Mouse (Mus musculus): ENCODE measurements around the gene Raet1e. TPM values are rescaled to one million over a fixed set of nuclear protein-coding genes. Genes with fewer than 3 reads are reported as not detected.
"Not testable (repeated sequence)": the region's sequence is repeated elsewhere in the genome, so short reads cannot be mapped to it uniquely, and the experiment has no call there.

Gene Raet1e
- total and polyA plus RNA-seq, 2 experiments from 2014 or later = 1.1 TPM; not detected in 1

GRCm38 (mm10) chr10:22357373-22357772 lies 199.0 kb downstream of the Raet1e start:
- ATAC-seq (ENCODE audit: insufficient read depth, low read depth); DNase-seq (ENCODE audit: low spot score); H3K4me3 ChIP-seq (ENCODE audit: low read depth, low read length); H3K9me3 ChIP-seq (replicated peaks; ENCODE audit: control insufficient read depth, low read length); H3K4me1 ChIP-seq (ENCODE audit: control insufficient read depth, insufficient read depth); H3K4me2 ChIP-seq (ENCODE audit: low read depth, low read length); H3K27me3 ChIP-seq (ENCODE audit: control insufficient read depth, insufficient read depth, low read length); H3K27ac ChIP-seq (ENCODE audit: low read depth); H3K9ac ChIP-seq (replicated peaks; ENCODE audit: low read depth, low read length); H3K36me3 ChIP-seq (replicated peaks; ENCODE audit: control insufficient read depth, insufficient read depth, low read length): not testable (repeated sequence)
- 65% methylated on average over 1 of the region's 1 CpGs for WGBS

DNA sequence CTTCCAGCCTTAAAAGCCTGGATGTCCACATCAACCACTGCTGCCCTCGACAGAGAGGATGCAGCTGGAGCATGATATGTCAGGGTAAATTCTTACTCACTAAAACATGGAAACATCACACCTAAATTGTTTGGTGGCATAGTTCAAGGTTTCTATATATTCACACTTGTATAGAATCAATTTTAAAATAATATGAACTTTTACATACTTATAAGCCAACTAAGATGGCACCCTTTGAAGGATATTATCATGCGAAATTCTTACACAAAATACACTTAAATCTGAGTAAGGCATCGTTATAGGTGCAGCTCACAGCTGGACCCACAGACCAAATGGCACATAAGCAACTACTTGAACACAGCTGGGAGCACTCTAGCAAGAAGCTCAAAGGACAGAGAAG lies 201.9 kb downstream of the Raet1e start, which contains the start of gene Raet1d:
Gene Raet1d, plus strand, starts transcription at position 301 of the 400 bp plus-strand sequence.
- not testable (repeated sequence) for DNase-seq (ENCODE audit: low spot score); ATAC-seq (ENCODE audit: insufficient read depth, low read depth)
- 72% methylated on average over 3 of the region's 3 CpGs for WGBS

DNA sequence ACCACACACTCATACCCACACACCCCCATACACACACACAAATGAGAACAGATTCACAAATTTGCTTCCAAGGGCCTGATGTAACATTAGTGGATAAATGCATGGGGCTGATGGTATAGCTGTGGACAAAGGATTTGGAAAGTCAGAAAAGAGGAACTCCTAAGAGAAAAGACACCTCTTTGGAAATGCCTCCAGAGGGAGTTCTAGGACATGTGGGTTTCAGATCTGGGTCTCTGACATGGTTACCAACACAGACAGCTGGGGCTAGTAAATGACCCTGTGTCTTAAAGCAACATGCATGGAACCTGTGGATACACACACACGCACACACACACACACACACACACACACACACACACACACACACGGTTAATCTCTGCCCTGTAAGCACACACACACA lies 202.6 kb downstream of the Raet1e start:
- 42% methylated on average over 2 of the region's 2 CpGs for WGBS
- H3K4me1 ChIP-seq (ENCODE audit: control insufficient read depth, insufficient read depth); H3K9me3 ChIP-seq (replicated peaks; ENCODE audit: control insufficient read depth, low read length); H3K27ac ChIP-seq (ENCODE audit: low read depth); H3K27me3 ChIP-seq (ENCODE audit: control insufficient read depth, insufficient read depth, low read length); H3K4me3 ChIP-seq (ENCODE audit: low read depth, low read length); ATAC-seq (ENCODE audit: insufficient read depth, low read depth); H3K9ac ChIP-seq (replicated peaks; ENCODE audit: low read depth, low read length); H3K36me3 ChIP-seq (replicated peaks; ENCODE audit: control insufficient read depth, insufficient read depth, low read length); H3K4me2 ChIP-seq (ENCODE audit: low read depth, low read length); DNase-seq (ENCODE audit: low spot score): not testable (repeated sequence)

More for the DNA sequence above, 201.9 kb downstream of the Raet1e start, which contains the start of gene Raet1d:
- H3K27ac ChIP-seq (ENCODE audit: low read depth); H3K4me3 ChIP-seq (ENCODE audit: low read depth, low read length); H3K36me3 ChIP-seq (replicated peaks; ENCODE audit: control insufficient read depth, insufficient read depth, low read length); H3K4me1 ChIP-seq (ENCODE audit: control insufficient read depth, insufficient read depth); H3K4me2 ChIP-seq (ENCODE audit: low read depth, low read length); H3K9me3 ChIP-seq (replicated peaks; ENCODE audit: control insufficient read depth, low read length); H3K27me3 ChIP-seq (ENCODE audit: control insufficient read depth, insufficient read depth, low read length); H3K9ac ChIP-seq (replicated peaks; ENCODE audit: low read depth, low read length): not testable (repeated sequence)

DNA sequence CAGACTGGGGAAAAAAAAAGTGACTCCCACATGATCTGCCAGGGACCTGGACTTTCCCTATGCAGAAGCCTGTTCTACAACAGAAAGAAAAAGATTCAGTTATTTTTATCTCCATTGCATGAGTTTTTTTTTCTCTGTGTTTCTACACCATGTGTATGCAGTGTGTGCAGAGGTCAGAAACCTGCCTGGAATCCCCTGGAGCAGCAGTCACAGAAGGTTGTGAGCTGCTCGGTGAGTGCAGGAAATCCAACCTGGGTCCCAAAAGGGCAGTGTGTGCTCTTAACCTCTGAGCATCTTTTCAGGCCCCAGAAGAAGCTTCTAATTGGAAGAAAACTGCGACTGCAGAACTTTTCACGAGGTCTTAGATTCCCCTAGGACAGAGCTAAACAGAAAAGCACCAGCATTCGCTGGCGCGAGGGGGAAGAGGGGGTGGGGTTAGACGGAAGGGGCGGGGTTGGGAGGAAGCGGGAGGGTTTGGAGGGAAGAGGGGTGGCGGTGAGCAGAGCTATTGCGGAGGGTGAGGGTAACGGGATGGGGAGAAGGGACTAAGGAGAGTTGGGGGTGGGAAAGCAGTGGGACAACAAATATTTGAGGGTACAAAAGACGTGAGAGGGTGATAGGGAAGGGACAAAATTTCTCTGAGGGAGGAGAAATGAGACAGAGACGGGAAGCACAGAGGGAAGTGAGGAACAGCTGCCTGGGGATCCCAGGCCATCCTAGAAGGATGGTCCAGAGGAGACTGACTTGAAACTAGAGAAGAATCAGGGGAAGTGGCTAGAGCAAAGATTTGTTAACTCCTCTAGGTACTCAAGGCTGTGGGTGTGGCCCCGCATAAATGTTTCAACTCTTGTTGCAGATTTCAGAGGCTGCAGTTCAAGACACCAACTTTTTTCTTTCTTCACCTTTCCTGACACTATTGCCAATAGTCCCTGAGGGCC lies 203.3 kb downstream of the Raet1e start:
- WGBS = under 1% methylated on average over 9 of the region's 15 CpGs
- H3K36me3 ChIP-seq (replicated peaks; ENCODE audit: control insufficient read depth, insufficient read depth, low read length); H3K27me3 ChIP-seq (ENCODE audit: control insufficient read depth, insufficient read depth, low read length); H3K9ac ChIP-seq (replicated peaks; ENCODE audit: low read depth, low read length); H3K27ac ChIP-seq (ENCODE audit: low read depth); H3K4me1 ChIP-seq (ENCODE audit: control insufficient read depth, insufficient read depth); H3K4me3 ChIP-seq (ENCODE audit: low read depth, low read length); H3K9me3 ChIP-seq (replicated peaks; ENCODE audit: control insufficient read depth, low read length); DNase-seq (ENCODE audit: low spot score): not testable (repeated sequence)
- ATAC-seq (ENCODE audit: insufficient read depth, low read depth) = 0 out of 2 replicates have a peak, but pooled peaks have one; percentile 49
- H3K4me2 ChIP-seq (ENCODE audit: low read depth, low read length) = peak overlapping the region; percentile 42; the same call in 1 of the 2 replicates

- not testable (repeated sequence) for ATAC-seq (ENCODE audit: insufficient read depth, low read depth); H3K36me3 ChIP-seq (replicated peaks; ENCODE audit: control insufficient read depth, insufficient read depth, low read length); H3K27me3 ChIP-seq (ENCODE audit: control insufficient read depth, insufficient read depth, low read length); H3K4me3 ChIP-seq (ENCODE audit: low read depth, low read length); H3K4me2 ChIP-seq (ENCODE audit: low read depth, low read length); H3K27ac ChIP-seq (ENCODE audit: low read depth); DNase-seq (ENCODE audit: low spot score); H3K9ac ChIP-seq (replicated peaks; ENCODE audit: low read depth, low read length); H3K4me1 ChIP-seq (ENCODE audit: control insufficient read depth, insufficient read depth); H3K9me3 ChIP-seq (replicated peaks; ENCODE audit: control insufficient read depth, low read length)
- 70% methylated on average over 1 of the region's 2 CpGs for WGBS
These were observed 204.1 kb downstream of the Raet1e start for GRCm38 (mm10) chr10:22362466-22362865.

GRCm38 (mm10) chr10:22364915-22365314 lies 206.5 kb downstream of the Raet1e start:
- H3K4me1 ChIP-seq (ENCODE audit: control insufficient read depth, insufficient read depth); H3K9ac ChIP-seq (replicated peaks; ENCODE audit: low read depth, low read length); H3K4me2 ChIP-seq (ENCODE audit: low read depth, low read length); ATAC-seq (ENCODE audit: insufficient read depth, low read depth); DNase-seq (ENCODE audit: low spot score); H3K27ac ChIP-seq (ENCODE audit: low read depth); H3K36me3 ChIP-seq (replicated peaks; ENCODE audit: control insufficient read depth, insufficient read depth, low read length); H3K27me3 ChIP-seq (ENCODE audit: control insufficient read depth, insufficient read depth, low read length); H3K4me3 ChIP-seq (ENCODE audit: low read depth, low read length); H3K9me3 ChIP-seq (replicated peaks; ENCODE audit: control insufficient read depth, low read length): not testable (repeated sequence)
- 70% methylated on average over 2 of the region's 2 CpGs for WGBS

GRCm38 (mm10) chr10:22381226-22381625 lies 222.9 kb downstream of the Raet1e start:
- H3K9ac ChIP-seq (replicated peaks; ENCODE audit: low read depth, low read length); H3K27me3 ChIP-seq (ENCODE audit: control insufficient read depth, insufficient read depth, low read length); H3K4me3 ChIP-seq (ENCODE audit: low read depth, low read length); H3K36me3 ChIP-seq (replicated peaks; ENCODE audit: control insufficient read depth, insufficient read depth, low read length); DNase-seq (ENCODE audit: low spot score); H3K9me3 ChIP-seq (replicated peaks; ENCODE audit: control insufficient read depth, low read length); H3K4me2 ChIP-seq (ENCODE audit: low read depth, low read length); H3K27ac ChIP-seq (ENCODE audit: low read depth); ATAC-seq (ENCODE audit: insufficient read depth, low read depth); H3K4me1 ChIP-seq (ENCODE audit: control insufficient read depth, insufficient read depth): not testable (repeated sequence)
- 10% methylated on average over 5 of the region's 10 CpGs for WGBS

DNA sequence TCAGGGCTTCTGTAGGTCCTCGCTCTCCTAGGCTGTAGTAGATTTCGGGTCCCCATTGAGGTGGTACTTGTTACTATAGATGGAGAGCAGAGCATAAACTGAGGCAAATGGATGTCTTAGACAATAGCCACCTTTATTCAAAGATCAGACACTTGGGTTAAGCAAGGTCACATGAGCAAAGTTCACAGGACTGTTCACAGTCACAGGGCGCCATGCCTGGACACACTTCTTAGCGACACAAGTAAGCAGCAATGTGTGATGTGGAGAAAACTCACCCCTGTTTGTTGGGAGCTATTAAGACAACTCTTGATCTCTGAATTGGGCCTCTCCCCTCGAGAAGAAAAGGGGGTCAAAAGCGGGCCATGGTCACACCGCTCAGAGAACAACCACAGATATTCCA lies 231.8 kb downstream of the Raet1e start:
- not testable (repeated sequence) for H3K4me2 ChIP-seq (ENCODE audit: low read depth, low read length); H3K4me1 ChIP-seq (ENCODE audit: control insufficient read depth, insufficient read depth); H3K9ac ChIP-seq (replicated peaks; ENCODE audit: low read depth, low read length); H3K36me3 ChIP-seq (replicated peaks; ENCODE audit: control insufficient read depth, insufficient read depth, low read length); H3K27ac ChIP-seq (ENCODE audit: low read depth); ATAC-seq (ENCODE audit: insufficient read depth, low read depth); H3K27me3 ChIP-seq (ENCODE audit: control insufficient read depth, insufficient read depth, low read length); DNase-seq (ENCODE audit: low spot score); H3K4me3 ChIP-seq (ENCODE audit: low read depth, low read length); H3K9me3 ChIP-seq (replicated peaks; ENCODE audit: control insufficient read depth, low read length)
- WGBS = 85% methylated on average over 7 of the region's 7 CpGs
